Mouse (Mus musculus): ENCODE measurements around the gene Gm20671.
"Not testable (repeated sequence)": the region's sequence is repeated elsewhere in the genome, so short reads cannot be mapped to it uniquely, and the experiment has no call there.

- TF ChIP-seq CTCF (IDR thresholded peaks at IDR 0.05; ENCODE audit: extremely low read depth, insufficient read depth, insufficient read length, insufficient replicate concordance); POLR2A (IDR thresholded peaks at IDR 0.05; ENCODE audit: low read depth, low read length): not testable (repeated sequence)
These were observed 90.1 kb downstream of the Gm20671 start for GRCm38 (mm10) chr5:32736770-32737169.

Measured in spleen, adult 2 months (tissue).